Mouse (Mus musculus): ENCODE data around the gene Sik2.

Sik2 gene

GRCm38 (mm10) chr9:50919554-50919953 lies 89.3 kb downstream of the Sik2 start:
- no peak for DNase-seq (ENCODE audit: low read depth, low spot score)

- DNase-seq (ENCODE audit: low read depth, low spot score) = no peak
These were observed 90.7 kb downstream of the Sik2 start for GRCm38 (mm10) chr9:50918131-50918530.

- no peak for DNase-seq (ENCODE audit: low read depth, low spot score)
These were observed 96.9 kb downstream of the Sik2 start for GRCm38 (mm10) chr9:50911861-50912515.

- DNase-seq (ENCODE audit: low read depth, low spot score) = no peak
These were observed 103.6 kb downstream of the Sik2 start for GRCm38 (mm10) chr9:50905321-50905720.

GRCm38 (mm10) chr9:50904196-50904847 lies 104.6 kb downstream of the Sik2 start:
- DNase-seq (ENCODE audit: low read depth, low spot score) = peak; percentile 29

- DNase-seq (ENCODE audit: low read depth, low spot score) = peak; percentile 97
These were observed 108.6 kb downstream of the Sik2 start for GRCm38 (mm10) chr9:50900026-50900920.

GRCm38 (mm10) chr9:50893665-50894064 lies 115.2 kb downstream of the Sik2 start:
- peak; percentile 90 for DNase-seq (ENCODE audit: low read depth, low spot score)

GRCm38 (mm10) chr9:50890494-50891090 lies 118.3 kb downstream of the Sik2 start:
- DNase-seq (ENCODE audit: low read depth, low spot score) = no peak

- no peak for DNase-seq (ENCODE audit: low read depth, low spot score)
These were observed 118.9 kb downstream of the Sik2 start for GRCm38 (mm10) chr9:50889964-50890363.

GRCm38 (mm10) chr9:50889211-50889610 lies 119.7 kb downstream of the Sik2 start:
- DNase-seq (ENCODE audit: low read depth, low spot score) = no peak

GRCm38 (mm10) chr9:50887351-50887750 lies 121.5 kb downstream of the Sik2 start:
- DNase-seq (ENCODE audit: low read depth, low spot score) = peak; percentile 86

- DNase-seq (ENCODE audit: low read depth, low spot score) = no peak
These were observed 122.0 kb downstream of the Sik2 start for GRCm38 (mm10) chr9:50886870-50887269.

GRCm38 (mm10) chr9:50885600-50885987 lies 123.3 kb downstream of the Sik2 start:
- DNase-seq (ENCODE audit: low read depth, low spot score) = no peak

GRCm38 (mm10) chr9:50884741-50885599 lies 123.9 kb downstream of the Sik2 start:
- DNase-seq (ENCODE audit: low read depth, low spot score) = peak; percentile 87

GRCm38 (mm10) chr9:50884093-50884492 lies 124.8 kb downstream of the Sik2 start:
- DNase-seq (ENCODE audit: low read depth, low spot score) = peak; percentile 34

GRCm38 (mm10) chr9:50882183-50882582 lies 126.7 kb downstream of the Sik2 start:
- DNase-seq (ENCODE audit: low read depth, low spot score) = no peak

GRCm38 (mm10) chr9:50877431-50877830 lies 131.4 kb downstream of the Sik2 start:
- no peak for DNase-seq (ENCODE audit: low read depth, low spot score)

- DNase-seq (ENCODE audit: low read depth, low spot score) = no peak
These were observed 132.6 kb downstream of the Sik2 start for GRCm38 (mm10) chr9:50876287-50876686.

GRCm38 (mm10) chr9:50875470-50875869 lies 133.4 kb downstream of the Sik2 start:
- no peak for DNase-seq (ENCODE audit: low read depth, low spot score)

GRCm38 (mm10) chr9:50874031-50874430 lies 134.8 kb downstream of the Sik2 start:
- DNase-seq (ENCODE audit: low read depth, low spot score) = no peak

GRCm38 (mm10) chr9:50873210-50873609 lies 135.7 kb downstream of the Sik2 start:
- DNase-seq (ENCODE audit: low read depth, low spot score) = no peak
